Mouse (Mus musculus) left cerebral cortex, adult 9 months (tissue): ENCODE measurements at regions not wholly inside any gene's neighbourhood (a gene's known extent, or its start where the extent isn't known, plus 50 kb on each side); places are given as distances from the start of the nearest gene placed in this dataset.
"Not testable (repeated sequence)": the region's sequence is repeated elsewhere in the genome, so short reads cannot be mapped to it uniquely, and the experiment has no call there.

Experiments used
- DNase-seq, 2 experiments: peaks; one replicate each; pipeline ENCODE4 v3.0.0; 2022; ENCODE audit warnings: low spot score in 2 of 2

DNA sequence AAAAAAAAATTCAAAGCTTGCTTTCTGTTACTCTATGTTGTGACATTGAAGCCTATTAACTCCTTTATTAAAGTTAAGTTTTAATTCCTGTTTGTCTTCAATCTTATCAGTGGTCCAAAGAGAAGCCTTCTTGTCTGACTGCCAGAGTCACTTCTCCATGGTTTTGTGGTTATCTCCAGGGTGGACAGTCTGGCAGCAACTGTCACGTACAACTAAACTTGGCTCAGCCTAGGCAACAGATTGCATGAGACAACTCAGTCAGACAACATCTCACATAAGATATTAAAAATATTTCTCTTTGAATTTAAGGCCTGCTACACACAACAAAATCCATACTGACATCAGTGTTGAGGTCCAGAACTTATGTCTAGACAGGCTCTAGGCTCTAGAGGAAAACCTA lies 406.7 kb upstream of the Slc39a10 start:
- DNase-seq = no peak

DNA sequence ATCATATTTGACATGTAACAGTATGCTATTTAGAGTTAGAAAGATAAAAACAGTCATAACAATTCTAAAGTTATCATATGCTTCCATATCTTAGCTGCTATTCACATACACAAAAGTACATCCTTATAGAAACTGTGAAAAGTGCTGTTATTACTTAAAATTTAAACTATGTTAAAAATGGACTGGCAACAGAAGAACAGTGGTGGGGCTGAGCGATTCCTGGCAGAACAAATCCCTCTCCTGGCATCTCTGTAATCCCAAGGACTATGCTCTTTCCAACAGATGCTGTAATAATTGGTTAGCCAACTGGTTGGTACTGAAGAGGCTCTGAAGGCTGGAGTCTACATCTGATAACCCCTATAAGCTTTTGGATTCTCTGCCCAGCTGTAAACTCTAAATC lies 393.0 kb upstream of the Slc39a10 start:
- DNase-seq = no peak

DNA sequence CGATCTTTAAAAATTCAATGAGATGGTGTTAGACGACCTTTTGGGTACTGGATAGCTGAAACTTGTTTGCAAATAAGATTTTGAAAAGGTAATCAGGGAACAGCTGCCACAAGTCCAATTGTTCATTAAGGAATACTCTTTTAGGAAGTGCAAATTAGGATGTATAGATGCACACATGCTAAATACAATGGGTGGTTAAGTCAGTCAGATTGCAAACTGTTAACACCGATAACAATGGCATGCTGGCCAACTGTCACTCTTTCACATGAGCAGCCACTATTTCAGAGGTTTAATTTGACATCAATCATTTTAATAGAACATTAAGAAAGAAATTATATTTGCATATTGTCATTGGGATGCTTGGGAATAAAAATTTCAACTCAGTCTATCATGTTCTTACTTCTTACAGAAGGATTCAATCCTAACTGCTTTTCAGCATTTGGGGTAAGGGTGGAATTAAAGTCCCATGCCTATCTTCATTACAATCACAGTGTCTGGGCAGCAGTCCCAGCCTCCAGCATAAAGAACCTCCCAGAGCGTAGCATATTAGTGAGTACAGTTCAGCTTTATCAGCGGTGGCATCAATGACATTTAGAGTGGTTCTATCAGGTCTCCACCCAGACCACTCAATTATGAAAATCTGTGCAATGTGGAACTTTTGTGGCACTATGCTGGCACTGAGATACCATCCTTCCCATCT lies 385.8 kb upstream of the Slc39a10 start:
- no peak for DNase-seq

DNA sequence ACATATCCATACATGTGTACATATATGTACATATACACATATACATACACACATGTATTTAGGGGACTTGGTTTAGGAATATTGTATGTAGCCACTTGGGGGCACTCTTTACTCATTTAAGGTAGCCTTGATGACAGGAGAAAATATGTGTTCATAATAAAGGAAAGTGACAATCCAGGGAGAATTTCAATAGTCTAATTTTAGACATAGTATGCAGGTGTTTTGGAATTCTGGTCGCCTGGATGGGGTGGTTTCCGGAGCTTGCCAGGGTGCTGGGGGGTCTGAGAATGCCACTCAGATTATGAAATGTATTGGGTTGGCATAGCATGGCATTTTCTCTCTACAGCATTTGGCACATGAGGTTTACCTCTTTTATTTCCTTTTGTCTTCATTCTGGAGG lies 385.2 kb upstream of the Slc39a10 start:
- peak; percentile 28 to 57 for DNase-seq

DNA sequence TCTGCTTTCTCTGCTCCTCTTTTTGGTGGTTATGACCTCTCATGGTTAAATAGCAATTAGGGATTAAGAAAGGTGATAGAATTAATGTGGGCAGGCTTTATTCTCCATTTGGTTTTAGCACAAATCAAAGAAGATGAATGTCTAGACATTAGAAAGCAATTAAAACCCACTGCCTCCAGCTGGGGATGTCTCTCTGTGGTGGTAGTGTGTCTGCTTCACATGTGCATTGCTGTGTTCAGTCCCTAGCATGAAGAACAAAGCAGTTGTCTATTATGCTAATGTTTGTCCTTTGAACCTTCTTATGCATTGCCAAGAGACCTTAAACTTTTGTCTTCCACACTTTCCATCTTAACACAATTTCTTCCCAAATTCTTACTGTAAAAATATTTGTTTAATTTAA lies 379.5 kb upstream of the Slc39a10 start:
- DNase-seq = no peak

DNA sequence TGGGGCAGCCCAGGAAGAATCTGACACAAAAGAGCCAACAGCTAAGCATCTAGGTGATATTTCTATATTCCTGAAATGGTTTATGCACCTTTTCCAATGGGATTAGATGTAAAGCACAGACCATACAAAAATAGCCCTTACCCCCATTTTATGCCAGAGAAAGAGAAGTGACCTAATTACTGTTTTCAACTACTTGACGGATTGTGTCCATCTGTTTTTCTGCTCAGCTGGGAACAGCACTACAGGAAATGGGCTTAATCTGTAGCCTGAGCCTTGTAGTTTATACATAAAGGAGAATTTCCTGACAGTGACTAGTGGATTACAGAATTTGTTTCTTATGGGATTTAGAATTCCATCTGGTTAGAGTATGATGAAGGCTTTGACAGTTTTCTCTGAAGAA lies 371.0 kb upstream of the Slc39a10 start:
- no peak for DNase-seq

DNA sequence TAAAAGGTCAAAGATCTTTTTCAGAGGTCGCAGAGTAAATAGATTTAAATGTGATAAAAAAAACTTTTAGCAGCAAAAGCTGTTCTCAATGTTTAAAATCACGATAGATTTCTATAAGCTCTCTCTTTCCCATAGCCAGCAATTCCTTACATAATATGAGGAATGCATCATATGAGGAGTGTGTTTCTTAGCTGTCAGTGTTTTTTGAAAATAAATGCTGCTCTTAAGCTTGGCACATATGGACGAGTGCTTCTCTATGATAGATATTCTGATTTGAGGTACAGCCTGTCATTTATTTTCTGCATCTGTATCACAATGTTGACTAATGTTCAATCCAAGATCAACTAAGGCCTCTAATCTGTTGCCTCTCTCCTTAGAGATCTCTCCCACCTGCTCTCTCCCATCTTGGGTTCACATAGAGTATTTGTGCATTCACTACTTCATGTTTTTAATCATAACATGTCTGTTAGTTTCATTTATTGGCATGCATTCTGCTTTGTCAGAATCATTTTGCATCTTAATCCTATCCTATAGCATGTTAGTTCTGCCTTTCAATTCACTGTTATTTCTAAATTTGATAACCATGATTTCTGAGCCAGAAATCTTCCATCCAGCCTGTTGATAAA lies 369.0 kb upstream of the Slc39a10 start:
- no peak for DNase-seq

DNA sequence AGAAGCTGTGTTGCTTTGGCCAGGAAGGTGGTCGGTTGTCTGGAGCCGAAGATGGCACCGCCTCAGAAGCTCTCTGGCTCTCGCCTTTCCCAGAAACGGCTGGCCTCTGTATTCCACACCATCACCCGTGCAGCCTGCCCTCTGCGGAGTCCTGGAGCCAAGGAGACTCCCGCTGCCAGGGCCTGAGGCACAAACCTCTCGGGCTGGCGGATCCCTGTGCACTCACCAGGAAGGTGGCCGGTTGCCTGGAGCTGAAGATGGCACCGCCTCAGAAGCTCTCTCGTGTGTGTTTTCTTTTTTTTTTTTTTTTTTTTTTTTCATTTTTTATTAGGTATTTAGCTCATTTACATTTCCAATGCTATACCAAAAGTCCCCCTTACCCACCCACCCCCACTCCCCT lies 358.1 kb upstream of the Slc39a10 start:
- DNase-seq = not testable (repeated sequence)

DNA sequence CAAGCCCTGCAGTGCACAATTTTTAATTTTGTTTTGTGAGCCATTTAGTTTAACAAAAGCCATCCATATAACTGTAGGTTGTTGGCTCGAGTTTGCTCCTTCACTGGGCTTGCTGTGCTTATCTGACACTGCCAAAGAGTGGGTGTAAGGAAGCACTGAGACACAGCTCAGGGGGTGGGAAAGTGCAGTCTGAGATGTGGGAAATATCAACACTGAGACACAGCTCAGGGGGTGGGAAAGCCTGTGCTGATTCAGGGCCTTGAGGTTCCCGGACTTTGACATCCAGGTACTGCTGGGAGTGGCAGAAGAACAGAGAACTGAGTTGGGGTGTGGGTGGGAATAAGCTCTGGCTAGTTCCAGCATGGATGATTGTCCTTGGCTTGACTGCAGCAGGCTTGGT lies 324.4 kb upstream of the Slc39a10 start:
- DNase-seq = peak; percentile 23 to 33

DNA sequence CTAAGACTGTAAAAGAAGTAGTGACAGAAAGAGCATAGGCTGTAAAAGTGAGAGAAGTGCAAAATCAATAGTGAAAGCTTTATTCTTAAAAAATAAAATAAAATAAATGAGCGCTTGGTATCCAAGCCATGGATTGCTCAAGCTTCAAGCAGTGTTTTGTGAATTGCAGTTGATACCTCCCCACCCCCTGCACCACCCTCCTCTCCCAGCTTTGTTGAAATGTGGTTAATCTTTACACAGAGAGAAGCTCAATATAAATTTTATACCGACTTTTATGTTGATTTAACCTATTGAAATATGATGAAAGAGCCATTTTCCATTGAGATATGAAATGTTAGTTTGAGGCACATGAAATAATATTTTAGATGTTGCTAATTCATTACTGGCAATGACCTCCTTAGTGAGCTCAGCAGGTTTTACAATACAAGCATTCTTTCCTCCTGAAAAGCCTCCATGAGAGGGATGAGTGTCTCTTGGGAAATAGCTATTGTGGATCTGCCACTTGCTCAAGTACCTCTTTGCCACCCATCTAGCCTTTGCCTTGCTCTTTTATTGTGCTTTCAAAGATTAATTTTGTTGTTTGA lies 323.9 kb upstream of the Slc39a10 start:
- no peak for DNase-seq

DNA sequence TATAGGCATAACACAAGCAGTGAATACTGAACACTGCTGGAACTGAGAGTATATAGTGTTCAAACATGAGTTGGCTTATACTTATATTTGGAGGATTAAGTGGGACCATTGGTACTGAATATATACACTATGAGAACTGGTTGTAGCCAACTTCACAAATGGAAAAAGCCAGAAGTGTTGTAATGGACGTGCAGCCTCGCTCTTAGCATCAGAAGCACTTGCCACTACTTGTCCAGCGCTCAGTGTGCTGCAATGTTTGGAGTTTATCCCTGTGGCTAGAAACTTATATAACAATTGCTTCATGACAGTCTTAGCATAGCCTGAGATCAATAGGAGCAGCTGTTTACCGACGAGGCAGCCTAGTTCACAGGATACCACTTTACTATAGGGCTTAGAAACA lies 320.8 kb upstream of the Slc39a10 start:
- no peak for DNase-seq

DNA sequence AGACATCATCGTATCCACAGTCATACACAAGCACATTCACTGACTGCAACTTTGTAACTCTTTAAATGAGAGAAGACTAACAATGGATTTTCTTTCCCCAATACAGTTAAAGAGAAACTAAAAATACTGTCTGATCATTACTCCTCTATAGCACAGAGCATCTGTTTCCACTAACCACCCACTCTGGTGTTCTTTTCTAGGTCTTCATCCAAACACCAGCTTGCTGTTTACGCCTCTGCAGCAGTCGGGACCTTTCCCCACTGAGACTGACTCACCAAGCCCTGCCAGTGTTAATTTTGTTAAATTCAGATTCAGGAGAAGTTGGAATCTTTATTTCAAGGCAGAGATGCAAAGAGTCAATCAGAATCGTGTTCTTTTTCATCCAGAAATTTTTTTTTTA lies 300.3 kb upstream of the Slc39a10 start:
- DNase-seq = peak; percentile 69 to 79

DNA sequence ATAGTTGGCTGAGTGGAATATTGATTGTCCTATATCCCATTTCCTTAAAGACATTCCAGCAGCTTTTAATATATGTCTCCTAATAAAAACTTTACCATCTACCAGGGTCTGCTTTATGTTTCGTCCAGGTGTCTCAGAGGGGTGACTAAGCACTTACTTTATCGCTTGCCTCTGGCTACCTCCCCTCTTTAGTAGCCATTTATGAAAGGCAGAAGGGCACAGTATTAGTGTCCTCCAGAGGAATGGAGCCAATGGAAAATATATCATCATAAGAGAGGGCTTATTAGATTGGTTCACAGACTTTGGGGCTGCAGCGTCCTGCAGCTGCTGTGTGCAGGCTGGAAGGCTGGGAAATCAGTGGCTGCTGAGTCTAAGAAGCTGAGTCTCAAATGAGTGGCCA lies 271.8 kb upstream of the Slc39a10 start:
- no peak for DNase-seq

DNA sequence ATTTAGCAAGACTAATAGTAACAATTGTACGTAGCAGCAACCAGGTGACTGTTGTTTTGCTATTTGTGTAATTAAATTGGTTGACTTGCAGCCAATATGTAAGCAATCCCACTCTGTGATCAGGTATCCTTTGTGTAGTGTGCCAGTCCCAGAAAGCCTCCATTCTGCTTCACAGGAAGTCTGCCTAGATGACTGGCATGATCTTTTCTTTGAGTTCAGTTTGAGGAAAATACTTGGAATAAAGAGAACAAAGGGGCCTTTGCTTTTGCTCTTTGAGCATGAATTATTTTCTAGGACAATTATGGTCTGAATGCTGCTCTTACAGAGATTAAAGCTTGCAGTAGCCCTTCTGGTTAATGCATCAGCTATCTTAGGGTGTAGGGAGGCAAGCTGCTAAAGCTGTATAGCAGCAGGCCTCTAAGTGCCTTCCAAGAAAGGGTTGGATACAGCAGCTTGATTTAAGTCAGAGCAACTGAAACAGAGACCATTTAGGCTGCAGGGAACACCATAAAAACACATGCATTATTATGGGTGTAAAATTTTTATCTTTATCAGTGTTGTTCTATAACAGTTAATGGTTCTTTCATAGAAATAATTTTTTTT lies 271.3 kb upstream of the Slc39a10 start:
- DNase-seq = no peak

DNA sequence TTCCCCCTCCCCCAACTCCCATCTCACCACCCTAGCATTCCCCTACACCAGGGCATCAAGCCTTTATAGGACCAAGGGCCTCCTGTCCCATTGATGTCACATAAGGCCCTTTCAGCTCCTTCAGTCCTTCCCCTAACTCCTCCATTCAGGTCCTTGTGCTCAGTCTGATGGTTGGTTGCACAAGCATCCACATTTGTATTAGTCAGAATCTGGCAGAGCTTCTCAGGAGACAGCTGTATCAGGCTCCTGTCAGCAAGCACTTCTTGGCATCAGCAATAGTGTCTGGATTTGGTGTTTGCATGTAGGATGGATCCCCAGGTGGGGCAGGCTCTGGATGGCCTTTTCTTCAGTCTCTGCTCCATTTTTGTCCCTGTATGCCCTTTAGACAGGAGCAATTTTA lies 237.4 kb upstream of the Slc39a10 start:
- DNase-seq = not testable (repeated sequence)

DNA sequence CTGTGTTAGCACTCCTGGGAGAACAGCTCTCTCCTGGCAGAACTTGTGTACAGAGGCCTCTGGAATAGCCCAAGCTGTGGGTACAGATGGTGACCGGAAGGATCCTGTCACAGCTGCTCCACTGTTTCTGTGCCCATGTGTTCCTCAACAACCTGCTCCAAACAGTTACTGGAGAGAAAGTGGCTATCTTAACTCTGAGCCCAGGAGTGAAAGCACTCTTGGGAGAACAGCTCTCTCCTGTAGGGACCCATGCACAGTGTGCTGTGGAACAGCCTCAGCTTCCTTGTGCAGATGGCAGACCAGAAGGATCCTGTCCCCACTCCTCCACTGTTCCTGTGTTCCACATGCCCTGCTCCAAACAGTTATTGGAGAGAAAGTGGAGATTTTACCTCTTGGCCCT lies 227.0 kb upstream of the Slc39a10 start:
- DNase-seq = peak in 1 of 2 experiments; percentile 59

DNA sequence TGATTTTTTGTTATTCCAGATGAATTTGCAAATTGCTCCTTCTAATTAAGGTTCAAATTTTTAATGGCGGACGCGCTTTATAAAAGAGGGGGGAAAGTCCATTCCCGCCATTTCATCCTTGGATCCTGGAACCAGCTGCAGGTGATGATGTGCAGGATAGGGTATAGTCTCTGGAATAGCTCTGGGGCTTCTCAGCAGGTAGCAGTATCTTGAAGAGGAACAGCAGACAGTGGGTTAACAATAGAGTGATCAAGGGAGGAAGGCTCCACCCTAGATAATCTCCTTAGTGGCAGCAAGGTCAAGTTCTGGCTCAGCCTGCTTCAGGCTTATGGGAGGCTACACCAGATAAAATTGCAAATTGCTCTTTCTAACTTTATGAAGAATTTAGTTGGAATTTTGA lies 224.0 kb upstream of the Slc39a10 start:
- DNase-seq = not testable (repeated sequence)

DNA sequence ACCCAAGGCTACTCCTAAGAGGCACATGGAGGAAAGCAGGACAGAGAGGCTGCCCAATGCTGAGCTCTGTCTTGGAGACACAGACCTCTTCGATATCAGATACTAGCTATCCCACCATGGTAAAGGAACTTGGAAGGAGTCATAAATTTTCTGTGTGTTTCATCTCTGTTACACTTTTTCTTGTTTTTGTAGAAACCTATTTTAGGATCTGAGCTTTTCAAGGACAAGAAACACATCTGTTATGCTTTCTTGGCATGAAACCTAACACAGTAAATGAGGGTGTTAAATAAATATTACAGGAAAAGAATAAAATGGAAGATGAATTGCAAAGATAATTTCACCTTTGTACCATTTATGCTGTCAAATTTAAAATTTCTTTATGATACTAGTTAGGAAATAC lies 219.8 kb upstream of the Slc39a10 start:
- peak in 1 of 2 experiments; percentile 12 for DNase-seq

DNA sequence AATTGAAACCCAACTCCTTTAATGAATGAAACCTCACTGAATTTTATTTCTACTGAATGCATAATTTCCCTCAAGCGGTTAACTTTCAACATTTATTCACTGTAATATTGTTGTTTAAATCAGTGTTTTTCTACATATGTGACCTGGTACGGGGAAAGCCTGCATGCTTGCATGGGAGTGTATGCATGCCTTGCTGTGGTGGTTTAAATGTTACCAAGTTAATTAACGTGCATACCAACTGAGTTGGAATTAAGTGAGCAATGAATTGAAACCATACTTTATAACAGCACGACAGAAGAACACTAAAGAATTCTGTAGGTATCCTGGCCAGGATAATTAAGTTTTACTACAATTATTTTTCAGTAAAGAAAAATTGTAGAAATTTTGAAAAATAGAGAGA lies 211.4 kb upstream of the Slc39a10 start:
- no peak for DNase-seq

DNA sequence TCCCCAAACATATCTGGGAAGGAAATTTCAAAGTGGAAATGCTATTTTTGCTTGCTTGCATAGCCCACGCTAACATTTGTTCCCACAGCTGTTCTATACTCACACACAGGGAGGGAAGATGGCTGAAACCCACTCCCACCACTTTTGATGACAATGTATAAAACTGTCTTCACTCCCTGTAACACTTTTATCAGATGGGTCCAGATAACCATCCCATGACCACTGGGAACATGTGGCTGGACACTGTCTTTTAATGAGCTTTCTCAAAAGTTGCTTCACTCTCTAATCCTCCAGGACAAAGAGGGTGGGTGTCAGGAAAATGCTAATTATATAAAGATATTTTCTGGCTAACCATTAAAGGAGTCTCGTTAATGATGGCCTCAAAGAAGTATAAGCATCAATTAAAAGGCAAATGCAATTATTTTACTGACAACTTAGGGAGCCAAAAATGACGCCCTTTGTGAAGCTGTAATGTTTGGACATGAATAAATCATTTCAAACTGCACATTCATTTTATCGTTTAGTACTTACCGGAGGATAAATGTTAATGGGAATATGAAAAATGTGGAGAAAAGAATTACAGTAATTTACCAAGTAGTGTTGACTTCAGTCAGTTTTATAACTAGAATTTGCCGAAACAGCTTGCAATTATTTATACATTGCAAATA lies 210.8 kb upstream of the Slc39a10 start:
- DNase-seq = peak; percentile 45 to 59

DNA sequence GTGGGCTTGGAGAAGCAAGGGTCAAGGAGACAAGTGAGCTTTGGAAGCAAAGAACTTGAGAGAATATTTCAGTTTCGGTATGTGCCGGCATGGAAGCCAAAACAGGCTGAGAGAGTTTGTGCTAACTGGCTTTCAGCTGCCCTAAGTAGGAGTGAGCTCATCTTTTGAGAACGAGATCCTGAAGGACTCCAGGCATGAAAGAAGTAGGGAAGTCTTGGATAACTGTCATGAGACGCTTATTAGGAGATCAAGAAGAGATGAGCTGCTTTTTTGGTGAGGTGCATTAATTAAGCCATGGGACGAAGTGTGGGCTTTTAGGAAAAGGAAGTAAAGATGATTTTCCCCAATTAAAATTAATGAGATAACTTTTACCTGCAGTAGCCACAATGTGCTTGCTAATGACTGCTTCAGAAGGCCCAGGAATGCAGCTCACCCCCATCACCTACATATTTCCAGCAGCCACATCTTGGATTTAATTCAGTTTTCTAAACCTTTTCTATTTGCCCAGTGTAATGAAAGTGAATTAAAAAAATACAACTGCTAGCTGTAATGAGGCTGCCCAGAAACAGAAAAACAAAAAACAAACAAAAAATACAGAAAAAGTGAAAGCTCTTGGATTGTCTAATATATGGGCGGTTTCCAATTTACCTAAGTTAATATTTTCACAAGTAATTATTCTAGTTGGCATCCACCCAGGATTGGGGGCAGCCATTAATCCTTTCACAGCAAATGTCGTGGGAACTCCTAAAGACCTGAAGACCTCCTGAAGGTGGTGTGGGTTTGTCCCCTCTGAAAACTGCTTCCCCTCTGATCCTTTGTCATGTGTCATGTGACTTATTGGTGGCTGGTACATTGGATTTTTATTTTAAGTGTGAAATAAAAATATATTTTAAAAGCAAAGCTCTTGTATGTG lies 204.7 kb upstream of the Slc39a10 start:
- DNase-seq = no peak
